Mouse (Mus musculus) G1E (cell line): ENCODE measurements around the gene Taf1c.

ENCODE experiments used
- CTCF ChIP-seq: IDR thresholded peaks from 2 replicates; pipeline ENCODE4 v1.5.1; 2012; ENCODE audit warnings: low read depth, low read length, inconsistent platforms, mixed read lengths
- GATA1 ChIP-seq: IDR thresholded peaks from 2 replicates; pipeline ENCODE4 v1.6.1; 2012; ENCODE audit warnings: borderline replicate concordance, low read length, inconsistent platforms, mixed read lengths
- GATA2 ChIP-seq: IDR thresholded peaks from 2 replicates; pipeline ENCODE4 v1.6.1; 2012; ENCODE audit warnings: low read depth, low read length, inconsistent platforms, borderline replicate concordance
- POLR2AphosphoS5 ChIP-seq: IDR thresholded peaks from 2 replicates; pipeline ENCODE4 v1.6.1; 2012; ENCODE audit warnings: low read depth, low read length, inconsistent platforms; ENCODE audit not compliant: insufficient replicate concordance
- TAL1 ChIP-seq: conservative IDR thresholded peaks from 2 replicates; pipeline ENCODE4 v1.6.1; 2012; ENCODE audit warnings: low read depth, low read length, inconsistent platforms, mixed read lengths

- TF ChIP-seq CTCF = no peak
- no peak for TF ChIP-seq GATA1
- no peak for TF ChIP-seq GATA2
- no peak for TF ChIP-seq POLR2AphosphoS5
- no peak for TF ChIP-seq TAL1
These were observed 32.4 kb upstream of the Taf1c start for GRCm38 (mm10) chr8:119637381-119637780.
